Mouse (Mus musculus) large intestine, adult 2 months (tissue): ENCODE data around the gene Fgd4. TPM values are rescaled to one million over a fixed set of nuclear protein-coding genes. Genes with fewer than 3 reads are reported as not detected.
A peak's percentile ranks its signal among the peaks of the same experiment; 100 is the strongest.
"Not testable (repeated sequence)": the region's sequence is repeated elsewhere in the genome, so short reads cannot be mapped to it uniquely, and the experiment has no call there.

Source experiments
- DNase-seq: peaks from one replicate; pipeline ENCODE4 v3.0.0-alpha.2; 2012; ENCODE audit warnings: low read depth, low spot score
- WGBS: fragments of 180-500 bp; shearing (Covaris S2); methylation state at CpG from one replicate; pipeline ENCODE4 v1.1.7; 2018; 5-methylcytosine and 5-hydroxymethylcytosine counted together
- polyA plus RNA-seq: library from polyadenylated mRNA; depleted of rRNA; stranded (reverse); fragments of >200 nt; gene quantifications from 2 replicates; pipeline ENCODE4 v1.2.3, GENCODE M21; 2012

Gene Fgd4
- polyA plus RNA-seq, 1 experiment = 2.7 TPM

GRCm38 (mm10) chr16:16549105-16549504 lies 51.2 kb downstream of the Fgd4 start:
- DNase-seq = no peak
- WGBS = 70% methylated on average over 2 of the region's 2 CpGs

DNA sequence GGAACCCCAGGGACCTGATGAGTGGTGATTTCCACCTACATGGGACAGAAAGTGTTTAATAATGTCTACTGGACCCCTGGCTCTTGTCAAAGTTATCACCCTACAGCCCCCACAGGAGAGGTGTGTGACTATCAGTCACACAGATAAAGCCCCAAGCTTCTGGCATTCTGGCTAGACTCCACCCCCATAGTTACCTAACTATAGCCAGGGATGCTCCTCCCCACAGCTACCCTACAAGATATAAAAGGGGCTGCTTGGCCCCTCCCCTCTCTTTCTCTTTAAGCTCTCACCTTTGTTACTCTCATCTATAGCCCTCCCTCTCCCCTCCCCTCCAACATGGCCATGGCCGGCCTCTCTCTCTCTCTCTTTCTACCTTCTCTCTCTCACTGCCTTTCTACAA lies 53.7 kb downstream of the Fgd4 start:
- DNase-seq = no peak
- WGBS = 75% methylated on average over 1 of the region's 1 CpGs

GRCm38 (mm10) chr16:16542956-16543441 lies 57.4 kb downstream of the Fgd4 start:
- no peak for DNase-seq
- 34% methylated on average over 3 of the region's 3 CpGs for WGBS

- 83% methylated on average over 2 of the region's 2 CpGs for WGBS
Measured at GRCm38 (mm10) chr16:16539396-16539795, 61.0 kb downstream of the Fgd4 start.

DNA sequence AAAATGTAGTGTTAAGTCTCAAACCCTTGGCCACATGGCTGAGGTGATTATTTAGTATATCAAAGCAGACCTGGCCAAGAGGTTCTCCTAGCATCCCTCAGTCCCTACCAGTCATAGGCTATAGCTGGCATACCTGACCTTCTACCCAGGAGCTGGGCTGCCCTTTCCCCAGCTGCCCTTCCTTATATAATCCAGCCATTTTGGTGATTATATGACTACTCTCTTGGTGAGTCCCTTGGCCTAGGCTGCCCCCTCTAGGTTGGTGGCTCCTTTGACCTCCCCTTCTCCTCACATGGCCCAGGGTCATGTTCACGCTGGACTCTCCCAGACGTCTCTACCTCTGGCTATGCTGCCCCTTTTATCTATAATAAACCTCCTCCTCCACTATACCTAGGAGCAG lies 65.1 kb downstream of the Fgd4 start:
- 73% methylated on average over 2 of the region's 2 CpGs for WGBS
- no peak for DNase-seq

More at GRCm38 (mm10) chr16:16539396-16539795, 61.0 kb downstream of the Fgd4 start:
- not testable (repeated sequence) for DNase-seq

- DNase-seq = no peak
- 65% methylated on average over 3 of the region's 3 CpGs for WGBS
Measured at GRCm38 (mm10) chr16:16528014-16528413, 72.3 kb downstream of the Fgd4 start.

- WGBS = 41% methylated on average over 8 of the region's 8 CpGs
- no peak for DNase-seq
Measured at GRCm38 (mm10) chr16:16527267-16527666, 73.1 kb downstream of the Fgd4 start.

DNA sequence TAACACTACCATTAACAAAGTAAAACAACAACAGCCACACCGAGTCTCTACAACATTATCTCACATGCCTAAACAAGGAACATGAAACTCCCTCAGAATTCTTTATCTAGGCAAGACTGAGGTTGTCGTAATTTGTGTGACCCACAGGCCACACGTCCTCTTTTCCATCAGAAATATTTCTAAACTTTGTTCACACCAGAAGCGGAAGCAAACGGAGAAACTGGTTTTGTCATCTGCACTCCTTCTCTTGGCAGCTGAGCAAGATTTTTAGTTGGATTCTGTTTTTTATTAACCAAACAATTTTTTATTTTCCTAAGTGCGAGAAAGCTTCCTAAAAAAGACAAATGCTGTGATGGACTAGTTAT lies 73.6 kb downstream of the Fgd4 start:
- no peak for DNase-seq
- WGBS = 13% methylated on average over 6 of the region's 6 CpGs

DNA sequence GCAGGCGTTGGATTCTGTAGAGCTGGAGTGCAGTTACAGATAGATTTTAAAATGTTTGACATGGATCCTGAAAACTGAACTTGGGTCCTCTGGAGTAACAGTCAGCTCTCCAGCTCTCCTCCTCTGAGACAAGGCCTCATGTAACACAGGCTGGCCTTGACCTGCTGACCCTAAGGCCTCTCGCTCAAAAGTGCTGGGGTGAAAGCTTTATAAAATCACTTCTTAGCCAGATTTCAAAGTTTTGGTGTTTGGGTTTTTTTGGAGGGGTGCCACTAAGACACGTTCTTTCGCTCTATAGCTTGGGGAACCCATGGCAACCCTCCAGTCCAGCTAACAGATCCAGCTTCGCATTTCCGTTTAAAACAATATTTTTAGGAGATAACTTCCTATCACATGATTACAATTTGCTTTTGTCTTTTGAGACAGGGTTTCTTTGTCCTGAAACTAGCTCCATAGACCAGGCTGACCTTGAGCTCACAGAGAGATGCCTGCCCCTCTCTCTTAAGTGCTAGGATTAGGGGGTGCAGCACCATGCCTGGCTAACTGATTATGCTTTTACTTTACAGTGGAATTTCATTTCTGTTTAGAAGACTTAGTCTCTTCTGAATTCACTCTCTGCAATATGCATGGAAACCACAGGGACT lies 74.1 kb downstream of the Fgd4 start:
- DNase-seq = no peak
- WGBS = 68% methylated on average over 6 of the region's 6 CpGs

- no peak for DNase-seq
- WGBS = 34% methylated on average over 3 of the region's 3 CpGs
Measured at GRCm38 (mm10) chr16:16525266-16525904, 75.0 kb downstream of the Fgd4 start.

- 90% methylated on average over 2 of the region's 2 CpGs for WGBS
- no peak for DNase-seq
Measured at GRCm38 (mm10) chr16:16523632-16524031, 76.7 kb downstream of the Fgd4 start.

- not testable (repeated sequence) for DNase-seq
- 93% methylated on average over 2 of the region's 2 CpGs for WGBS
Measured at GRCm38 (mm10) chr16:16522869-16523268, 77.5 kb downstream of the Fgd4 start.

- 63% methylated on average over 3 of the region's 3 CpGs for WGBS
Measured at GRCm38 (mm10) chr16:16501491-16501890, 98.9 kb downstream of the Fgd4 start.

GRCm38 (mm10) chr16:16500926-16501325 lies 99.4 kb downstream of the Fgd4 start:
- 34% methylated on average over 2 of the region's 2 CpGs for WGBS

More at GRCm38 (mm10) chr16:16501491-16501890, 98.9 kb downstream of the Fgd4 start:
- DNase-seq = no peak

GRCm38 (mm10) chr16:16498798-16499197 lies 101.6 kb downstream of the Fgd4 start:
- DNase-seq = no peak

More at GRCm38 (mm10) chr16:16500926-16501325, 99.4 kb downstream of the Fgd4 start:
- peak; percentile 68 for DNase-seq

GRCm38 (mm10) chr16:16485523-16486043 lies 114.8 kb downstream of the Fgd4 start:
- WGBS = 37% methylated on average over 1 of the region's 1 CpGs
- peak; percentile 84 for DNase-seq

- WGBS = 45% methylated on average over 4 of the region's 4 CpGs
- no peak for DNase-seq
Measured at GRCm38 (mm10) chr16:16484601-16485000, 115.7 kb downstream of the Fgd4 start.

- DNase-seq = peak; percentile 33
- 56% methylated on average over 10 of the region's 10 CpGs for WGBS
Measured at GRCm38 (mm10) chr16:16473451-16473850, 126.9 kb downstream of the Fgd4 start.

DNA sequence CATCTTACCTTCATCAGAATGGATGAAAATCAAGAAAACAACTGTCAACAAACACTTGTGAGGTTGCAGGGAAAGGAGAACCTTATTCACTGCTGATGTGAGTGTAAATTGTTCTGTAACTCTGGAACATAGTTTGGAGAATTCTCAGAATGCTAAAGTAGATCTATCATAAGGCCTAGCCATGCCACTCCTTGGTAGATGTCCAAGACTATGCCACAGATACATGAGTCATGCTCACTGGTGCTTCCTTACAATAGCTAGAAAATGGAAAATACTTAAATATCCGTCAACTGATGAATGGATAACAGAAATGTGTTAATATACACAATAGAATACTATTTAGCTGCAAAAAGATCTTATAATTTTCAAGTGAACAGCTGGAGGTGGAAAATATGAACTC lies 150.3 kb downstream of the Fgd4 start:
- WGBS = 85% methylated on average over 1 of the region's 1 CpGs
- DNase-seq = no peak

- no peak for DNase-seq
- 83% methylated on average over 1 of the region's 1 CpGs for WGBS
Measured at GRCm38 (mm10) chr16:16438436-16438835, 161.9 kb downstream of the Fgd4 start.

DNA sequence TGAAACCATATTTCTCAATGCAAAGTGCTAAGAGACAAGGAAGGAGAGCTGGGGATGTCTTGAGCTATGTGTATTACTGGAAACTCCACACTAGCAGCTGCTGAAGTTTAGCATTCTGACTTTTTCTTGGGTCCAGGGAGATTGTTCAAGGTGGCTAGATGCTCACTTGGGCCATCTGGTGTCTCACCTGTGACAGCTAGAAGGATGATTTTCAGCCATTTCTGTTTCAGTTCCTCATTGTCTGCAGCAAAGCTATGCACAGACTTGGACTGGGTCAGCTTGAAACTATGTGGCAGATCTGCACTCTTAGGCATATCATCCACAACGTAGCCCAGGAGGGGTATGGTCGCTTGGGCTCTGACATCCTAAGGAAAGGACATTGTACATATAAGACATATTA lies 177.9 kb downstream of the Fgd4 start:
- WGBS = 96% methylated on average over 2 of the region's 2 CpGs
- DNase-seq = no peak
